Mouse (Mus musculus) heart, postnatal 0 days (tissue): ENCODE results near the gene Dppa3. TPM values are rescaled to one million over a fixed set of nuclear protein-coding genes. Genes with fewer than 3 reads are reported as not detected.
"Not testable (repeated sequence)": the region's sequence is repeated elsewhere in the genome, so short reads cannot be mapped to it uniquely, and the experiment has no call there.

Experiments
- ATAC-seq: fragments of 200-750 bp; cut with Nextera tagmentation; 2 replicates; pipeline ENCODE4 v1.8.0; 2017; ENCODE audit warnings: low read depth, moderate number of reproducible peaks, moderate library complexity; ENCODE audit not compliant: insufficient read depth
- DNase-seq: peaks from one replicate; pipeline ENCODE4 v3.0.0-alpha.2; 2016; ENCODE audit warnings: low spot score
- H3K27ac ChIP-seq: fragments of 300-500 bp; sonication (generic); 2 replicates; pipeline ENCODE4 v1.5.1; 2014; ENCODE audit warnings: low read depth, mild to moderate bottlenecking
- H3K27me3 ChIP-seq: fragments of 300-500 bp; sonication (generic); 2 replicates; pipeline ENCODE4 v1.6.1; 2014; ENCODE audit warnings: low read length, mixed read lengths; ENCODE audit not compliant: control insufficient read depth, insufficient read depth
- H3K36me3 ChIP-seq: fragments of 300-500 bp; sonication (generic); replicated peaks from 2 replicates; pipeline ENCODE4 v1.6.1; 2014; ENCODE audit warnings: low read length, mixed read lengths; ENCODE audit not compliant: control insufficient read depth, insufficient read depth
- H3K4me1 ChIP-seq: fragments of 300-500 bp; sonication (generic); 2 replicates; pipeline ENCODE4 v1.6.1; 2014; ENCODE audit warnings: antibody characterized with exemption; ENCODE audit not compliant: control insufficient read depth, insufficient read depth
- H3K4me2 ChIP-seq: fragments of 300-500 bp; sonication (generic); 2 replicates; pipeline ENCODE4 v1.6.1; 2014; ENCODE audit warnings: low read depth, mild to moderate bottlenecking, low read length, moderate library complexity
- H3K4me3 ChIP-seq: fragments of 300-500 bp; sonication (generic); 2 replicates; pipeline ENCODE4 v1.5.1; 2014; ENCODE audit warnings: low read depth, low read length
- H3K9ac ChIP-seq: fragments of 300-500 bp; sonication (generic); replicated peaks from 2 replicates; pipeline ENCODE4 v1.6.1; 2014; ENCODE audit warnings: low read depth, low read length, mixed read lengths
- H3K9me3 ChIP-seq: fragments of 300-500 bp; sonication (generic); replicated peaks from 2 replicates; pipeline ENCODE4 v1.6.1; 2016; ENCODE audit warnings: low read length; ENCODE audit not compliant: control insufficient read depth
- CTCF ChIP-seq: IDR thresholded peaks from 2 replicates; pipeline ENCODE4 v1.5.1; 2016; ENCODE audit warnings: antibody characterized with exemption, control low read depth, low read depth
- EP300 ChIP-seq: IDR thresholded peaks from 2 replicates; pipeline ENCODE4 v1.6.1; 2016; ENCODE audit warnings: antibody characterized with exemption, low read depth
- WGBS: fragments of 180-500 bp; shearing (Covaris S2); extraction: QIAGEN DNeasy Blood & Tissue Kit; methylation state at CpG from one replicate; pipeline ENCODE4 v1.1.7; 2014; 5-methylcytosine and 5-hydroxymethylcytosine counted together
- polyA plus RNA-seq: library from polyadenylated mRNA; unstranded; fragments of >200 nt; fragmentation: Nextera tagmentation; extraction: Ambion mirVana; gene quantifications from 2 replicates; pipeline ENCODE4 v1.2.1, GENCODE M21; 2015
- total RNA-seq: library from RNA; depleted of rRNA; stranded (reverse); fragments of >200 nt; gene quantifications from 2 replicates; pipeline ENCODE4 v1.2.3, GENCODE M21; 2014; ENCODE audit warnings: low replicate concordance

Dppa3 gene
- total and polyA plus RNA-seq, 2 experiments from 2014 or later: 0.18 TPM; not detected in 1

DNA sequence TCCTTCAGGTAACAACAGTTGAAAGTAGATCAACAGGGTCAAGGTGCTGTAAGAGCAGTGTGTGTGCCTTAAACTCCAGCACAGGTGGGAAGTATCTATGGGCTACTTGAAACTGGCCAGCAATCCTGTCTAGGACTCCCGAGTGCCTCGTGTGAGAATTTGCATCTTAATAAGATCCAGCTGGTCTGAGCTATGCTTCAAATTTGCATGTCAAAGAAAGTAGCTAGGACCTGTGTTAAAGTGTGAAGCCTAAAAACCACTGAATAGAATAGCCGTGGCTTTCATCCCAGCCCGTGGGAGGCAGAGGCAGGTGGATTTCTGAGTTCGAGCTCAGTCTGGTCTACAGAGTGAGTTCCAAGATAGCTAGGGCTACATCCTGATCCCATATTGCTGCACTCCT, 1.7 kb upstream of the Dppa3 start:
- no peak for TF ChIP-seq CTCF
- no peak for TF ChIP-seq EP300
- 50% methylated on average over 5 of the region's 5 CpGs for whole genome bisulfite sequencing
- no peaks in the 10 kb centered on the region for H3K4me1 ChIP-seq
- H3K27ac ChIP-seq: no peak overlapping the region
- no peak overlapping the region for H3K4me2 ChIP-seq
- no peaks in the 10 kb centered on the region for H3K36me3 ChIP-seq
- no peak overlapping the region for H3K4me3 ChIP-seq
- ATAC-seq: no peak
- no peak overlapping the region for H3K9ac ChIP-seq
- H3K9me3 ChIP-seq: no peaks in the 10 kb centered on the region
- DNase-seq: no peak
- H3K27me3 ChIP-seq: peaks cover 5% of the 10 kb centered on the region; the same call in 1 of the 2 replicates

DNA sequence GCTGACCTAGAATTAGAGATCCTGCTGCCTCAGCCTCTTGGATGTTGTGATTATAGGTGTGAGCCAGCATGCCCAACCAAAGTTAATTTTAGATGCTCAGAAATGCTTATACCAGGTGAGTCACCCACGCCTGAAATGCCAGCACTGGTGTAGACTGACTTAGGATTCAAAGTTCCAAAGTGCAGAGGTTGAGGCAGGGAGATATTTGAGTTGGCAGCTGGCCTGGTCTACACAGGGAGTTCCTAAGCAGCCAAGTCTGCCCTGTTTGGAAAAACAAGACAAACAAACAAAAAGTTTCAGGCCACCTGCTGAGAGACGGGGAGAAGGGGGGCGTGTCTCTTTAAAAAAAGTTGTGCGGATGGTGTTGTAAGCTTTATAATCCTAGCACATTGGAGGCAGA, 1.1 kb upstream of the Dppa3 start:
- Histone ChIP-seq H3K36me3 (no peaks in the 10 kb centered on the region), H3K4me3 (no peak overlapping the region), H3K27me3 (peaks cover 5% of the 10 kb centered on the region; the same call in 1 of the 2 replicates), H3K4me2 (no peak overlapping the region), H3K9me3 (no peaks in the 10 kb centered on the region), H3K27ac (no peak overlapping the region), H3K4me1 (no peaks in the 10 kb centered on the region), H3K9ac (no peak overlapping the region)
- ATAC-seq (no peak), DNase-seq (no peak)
- 64% methylated on average over 4 of the region's 4 CpGs for WGBS
- TF ChIP-seq EP300: no peak
- no peak for TF ChIP-seq CTCF

GRCm38 (mm10) chr6:122627469-122628108, 1.4 kb downstream of the Dppa3 start:
- Histone ChIP-seq H3K4me1 (no peaks in the 10 kb centered on the region), H3K9me3 (no peaks in the 10 kb centered on the region), H3K4me3 (peak overlapping the region; percentile 25), H3K27me3 (peaks cover 5% of the 10 kb centered on the region; the same call in 1 of the 2 replicates), H3K27ac (no peak overlapping the region), H3K36me3 (no peaks in the 10 kb centered on the region), H3K9ac (no peak overlapping the region), H3K4me2 (peak overlapping the region; percentile 46)
- no peak for DNase-seq
- WGBS: 22% methylated on average over 20 of the region's 20 CpGs
- no peak for TF ChIP-seq EP300
- TF ChIP-seq CTCF: no peak
- ATAC-seq: no peak

DNA sequence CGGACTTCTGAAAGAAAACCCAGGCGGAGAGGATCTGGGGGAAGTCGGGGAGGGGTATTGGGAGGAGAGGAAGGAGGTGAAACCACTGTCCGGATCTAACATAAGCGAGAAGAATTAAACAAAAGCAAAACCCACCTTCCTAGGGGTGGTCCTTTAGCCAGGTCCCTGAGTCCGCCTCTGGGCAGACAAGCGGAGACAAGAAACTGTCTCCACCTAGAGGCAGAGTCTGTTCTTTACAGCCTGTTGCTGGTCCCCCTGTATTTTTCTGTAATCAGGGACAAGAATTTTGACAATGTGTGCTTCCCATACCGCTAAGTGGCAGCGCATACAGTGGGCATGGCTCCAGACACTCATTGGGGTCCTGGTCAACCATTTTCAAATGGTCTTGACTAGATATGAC, 7.2 kb downstream of the Dppa3 start:
- Histone ChIP-seq H3K4me1 (no peaks in the 10 kb centered on the region), H3K9ac (no peak overlapping the region), H3K36me3 (no peaks in the 10 kb centered on the region), H3K4me3 (no peak overlapping the region), H3K9me3 (no peaks in the 10 kb centered on the region), H3K27ac (no peak overlapping the region), H3K4me2 (no peak overlapping the region), H3K27me3 (no peaks in the 10 kb centered on the region; the same call in 1 of the 2 replicates)
- ATAC-seq (no peak), DNase-seq (peak; percentile 18)
- no peak for TF ChIP-seq EP300
- TF ChIP-seq CTCF: peak; percentile 55
- WGBS: 37% methylated on average over 9 of the region's 9 CpGs

GRCm38 (mm10) chr6:122635315-122635714, 9.1 kb downstream of the Dppa3 start:
- Histone ChIP-seq H3K36me3 (no peaks in the 10 kb centered on the region), H3K4me2 (no peak overlapping the region), H3K4me3 (no peak overlapping the region), H3K27ac (no peak overlapping the region), H3K4me1 (no peaks in the 10 kb centered on the region), H3K9ac (no peak overlapping the region), H3K27me3 (no peaks in the 10 kb centered on the region), H3K9me3 (no peaks in the 10 kb centered on the region)
- 68% methylated on average over 7 of the region's 7 CpGs for WGBS
- no peak for TF ChIP-seq EP300
- DNase-seq (no peak), ATAC-seq (no peak)

- H3K4me3 ChIP-seq: no peak overlapping the region
- ATAC-seq (no peak), DNase-seq (no peak)
- no peak for TF ChIP-seq EP300
- no peak for TF ChIP-seq CTCF
- H3K9ac ChIP-seq: no peak overlapping the region
- H3K27ac ChIP-seq: no peak overlapping the region
- WGBS: 71% methylated on average over 3 of the region's 3 CpGs
- H3K36me3 ChIP-seq: no peaks in the 10 kb centered on the region
- no peaks in the 10 kb centered on the region for H3K27me3 ChIP-seq
- no peaks in the 10 kb centered on the region for H3K9me3 ChIP-seq
- no peaks in the 10 kb centered on the region for H3K4me1 ChIP-seq
- no peak overlapping the region for H3K4me2 ChIP-seq
Measured at GRCm38 (mm10) chr6:122636666-122637065, 10.5 kb downstream of the Dppa3 start.

- H3K4me3 ChIP-seq, ATAC-seq: not testable (repeated sequence)
- WGBS: 77% methylated on average over 4 of the region's 4 CpGs
Measured at GRCm38 (mm10) chr6:122637566-122637965, 11.4 kb downstream of the Dppa3 start.

DNA sequence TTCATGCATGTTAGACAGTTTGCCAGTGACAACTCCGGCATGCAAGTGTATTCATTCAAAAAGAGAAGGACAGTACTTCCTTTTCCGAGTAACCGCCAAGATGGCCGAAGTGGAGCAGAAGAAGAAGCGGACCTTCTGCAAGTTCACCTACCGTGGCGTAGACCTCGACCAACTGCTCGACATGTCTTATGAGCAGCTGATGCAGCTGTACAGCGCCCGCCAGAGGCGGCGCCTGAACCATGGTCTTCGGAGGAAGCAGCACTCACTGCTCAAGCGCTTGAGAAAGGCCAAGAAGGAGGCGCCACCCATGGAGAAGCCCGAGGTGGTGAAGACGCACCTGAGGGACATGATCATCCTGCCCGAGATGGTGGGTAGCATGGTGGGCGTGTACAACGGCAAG, 18.0 kb downstream of the Dppa3 start:
- not testable (repeated sequence) for H3K36me3 ChIP-seq, H3K27ac ChIP-seq, H3K4me3 ChIP-seq, H3K9ac ChIP-seq, H3K9me3 ChIP-seq, H3K4me2 ChIP-seq, DNase-seq, ATAC-seq, H3K27me3 ChIP-seq, H3K4me1 ChIP-seq
- 84% methylated on average over 19 of the region's 21 CpGs for WGBS

More at GRCm38 (mm10) chr6:122637566-122637965, 11.4 kb downstream of the Dppa3 start:
- DNase-seq, H3K4me2 ChIP-seq, H3K4me1 ChIP-seq, H3K9me3 ChIP-seq, H3K9ac ChIP-seq, H3K36me3 ChIP-seq, H3K27me3 ChIP-seq, H3K27ac ChIP-seq: not testable (repeated sequence)
